Mouse (Mus musculus): ENCODE results near the gene Tex52.

DNA sequence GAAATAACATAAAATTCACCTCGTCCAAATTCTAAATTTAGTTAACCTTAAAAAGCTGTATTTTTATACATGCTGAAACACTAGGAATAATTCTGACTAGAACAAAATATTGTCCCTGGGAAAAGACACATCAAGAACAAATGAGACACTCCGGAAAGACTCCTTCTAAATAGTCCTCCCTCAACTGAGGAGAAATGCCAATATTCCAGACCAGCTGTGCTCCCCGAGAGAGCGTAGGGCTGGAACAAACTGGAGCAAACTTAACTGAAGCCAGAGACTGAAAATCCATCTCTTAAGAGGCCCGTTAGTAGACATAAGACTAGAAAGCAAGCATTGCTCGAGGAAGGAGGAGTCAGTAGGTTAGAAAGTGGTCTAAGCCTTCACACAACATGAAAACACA is 28.5 kb upstream of the Tex52 start:
- TF ChIP-seq GATA1 (IDR thresholded peaks at IDR 0.05; ENCODE audit: borderline replicate concordance, low read length) (no peak), FLI1 (IDR thresholded peaks at IDR 0.05; ENCODE audit: low read length) (no peak)
